Mouse (Mus musculus) liver, postnatal 0 days (tissue): ENCODE measurements around the gene Clpx.

Experiments used
- CTCF ChIP-seq: sonication (generic); IDR thresholded peaks from 2 replicates; pipeline ENCODE4 v1.5.1; 2016; ENCODE audit warnings: antibody characterized with exemption, low read depth
- EP300 ChIP-seq: IDR thresholded peaks from 2 replicates; pipeline ENCODE4 v1.6.1; 2016; ENCODE audit warnings: antibody characterized with exemption, low read depth, mild to moderate bottlenecking

- no peak for TF ChIP-seq CTCF
- no peak for TF ChIP-seq EP300
Measured at GRCm38 (mm10) chr9:65247502-65248376, 46.3 kb upstream of the Clpx start.
